Mouse (Mus musculus): ENCODE results near the gene Slc39a11.

Slc39a11 gene

DNA sequence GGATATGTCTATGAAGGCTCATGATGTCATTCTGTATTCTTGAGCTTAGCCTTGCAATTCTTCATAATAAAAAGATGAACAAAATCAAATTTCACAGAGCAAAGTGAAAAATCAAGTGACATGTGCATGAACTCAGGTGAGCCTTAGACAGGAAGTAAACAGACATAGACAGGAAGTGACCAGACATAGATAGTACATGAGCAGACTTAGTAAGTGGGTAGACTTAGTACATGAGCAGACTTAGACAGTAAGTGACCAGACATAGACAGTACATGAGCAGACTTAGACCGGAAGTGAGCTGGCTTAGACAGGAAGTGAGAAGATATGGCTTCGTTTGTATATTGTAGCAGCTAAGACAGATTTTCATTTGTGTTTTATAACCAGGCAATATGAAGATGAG lies 415.4 kb downstream of the Slc39a11 start:
- no peak for DNase-seq (ENCODE audit: low read depth)

DNA sequence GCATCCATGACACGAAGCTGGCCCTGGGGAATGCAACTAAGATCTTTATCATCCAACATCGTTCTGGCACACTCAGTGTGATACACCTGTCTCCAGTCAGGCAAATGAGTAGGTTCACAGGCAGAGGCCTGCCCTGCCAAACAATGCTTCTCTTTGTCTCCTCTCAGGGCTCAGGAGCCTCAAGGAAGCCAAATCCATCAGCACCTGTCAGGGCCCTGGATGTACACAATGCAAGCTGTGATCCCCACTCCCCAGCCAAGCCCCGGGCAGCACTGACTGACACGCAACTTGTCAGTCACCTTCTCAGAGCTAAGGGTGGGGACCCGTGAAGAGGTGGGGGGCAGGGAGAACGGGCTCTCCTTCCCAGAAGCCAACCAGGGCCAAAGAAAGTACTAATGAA lies 417.8 kb downstream of the Slc39a11 start:
- DNase-seq (ENCODE audit: low read depth): no peak

DNA sequence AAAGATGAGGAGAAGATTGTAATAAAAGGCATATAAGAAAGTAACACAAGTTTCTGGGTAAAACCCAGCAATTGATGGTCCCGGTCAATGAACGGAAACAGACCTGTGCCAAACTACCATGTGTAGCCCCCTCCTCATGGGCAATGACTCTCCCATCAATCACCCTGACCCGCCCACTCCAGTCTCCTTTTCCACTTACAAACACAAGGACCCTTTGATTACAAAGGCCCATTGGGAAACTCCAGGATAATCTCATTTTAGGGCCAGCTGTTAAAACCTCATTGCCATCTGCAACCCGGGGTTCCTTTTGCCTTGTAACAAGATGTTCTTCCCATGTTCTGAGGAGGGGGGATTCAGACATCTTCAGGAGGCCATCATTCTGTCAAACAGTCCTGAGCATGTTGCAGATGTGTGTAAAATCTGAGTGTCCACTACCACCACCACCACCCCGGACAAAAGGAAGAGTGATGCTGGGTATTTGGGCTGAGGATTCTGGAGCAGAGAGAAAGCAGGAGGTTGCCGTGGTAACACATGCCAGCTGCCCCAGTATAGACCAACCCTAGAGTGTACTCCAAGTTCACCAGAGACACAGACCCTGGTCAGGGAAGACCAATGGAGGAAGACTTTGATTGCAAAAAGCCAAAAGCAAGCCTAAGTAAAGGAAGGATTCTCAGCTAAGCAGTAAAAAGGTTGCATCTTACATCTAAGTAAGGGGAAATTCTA lies 419.3 kb downstream of the Slc39a11 start:
- DNase-seq (ENCODE audit: low read depth): no peak

DNA sequence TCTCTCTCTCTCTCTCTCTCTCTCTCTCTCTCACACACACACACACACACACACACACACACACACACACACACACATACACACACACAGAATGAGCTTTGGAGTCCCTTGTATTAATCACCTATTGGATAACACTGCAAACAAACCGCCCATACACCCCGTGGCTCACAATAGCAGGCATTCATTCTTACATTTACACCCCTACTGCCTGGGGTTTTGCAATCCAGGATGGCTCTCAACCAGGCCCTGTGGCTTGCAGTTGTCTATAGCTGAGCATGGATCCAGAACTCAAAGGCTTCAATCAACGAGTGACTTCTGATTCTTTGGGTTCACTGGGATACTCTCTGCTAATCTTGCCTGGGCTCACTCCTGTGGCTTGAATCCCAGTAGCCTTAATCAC lies 424.1 kb downstream of the Slc39a11 start:
- no peak for DNase-seq (ENCODE audit: low read depth)

DNA sequence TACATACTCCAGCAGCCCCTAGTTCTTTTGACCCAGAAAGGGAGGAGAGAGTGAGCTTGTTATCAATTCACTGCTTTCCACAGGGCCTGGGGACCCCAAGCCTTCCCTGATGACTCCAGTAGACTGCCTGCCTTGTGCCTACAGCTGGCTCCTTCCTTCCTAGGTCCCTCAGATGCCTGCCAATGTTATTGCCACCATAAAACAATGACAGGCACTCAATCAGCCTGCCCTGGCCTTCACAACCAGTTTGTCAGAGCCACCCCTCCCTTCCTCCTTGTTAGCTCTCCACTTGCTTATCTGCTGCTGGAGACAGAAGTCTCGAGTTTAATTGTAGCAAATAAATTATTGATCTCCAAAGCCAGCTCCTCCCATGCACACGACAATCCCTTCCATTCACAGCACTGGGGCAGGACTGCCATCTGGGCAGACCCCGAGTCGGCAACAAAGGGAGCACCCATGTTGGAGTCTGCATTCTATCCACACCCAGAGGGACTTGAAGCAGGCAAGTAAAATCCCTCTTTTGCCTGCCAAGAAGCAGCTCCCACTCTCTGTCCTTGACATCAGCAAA lies 426.0 kb downstream of the Slc39a11 start:
- no peak for DNase-seq (ENCODE audit: low read depth)

DNA sequence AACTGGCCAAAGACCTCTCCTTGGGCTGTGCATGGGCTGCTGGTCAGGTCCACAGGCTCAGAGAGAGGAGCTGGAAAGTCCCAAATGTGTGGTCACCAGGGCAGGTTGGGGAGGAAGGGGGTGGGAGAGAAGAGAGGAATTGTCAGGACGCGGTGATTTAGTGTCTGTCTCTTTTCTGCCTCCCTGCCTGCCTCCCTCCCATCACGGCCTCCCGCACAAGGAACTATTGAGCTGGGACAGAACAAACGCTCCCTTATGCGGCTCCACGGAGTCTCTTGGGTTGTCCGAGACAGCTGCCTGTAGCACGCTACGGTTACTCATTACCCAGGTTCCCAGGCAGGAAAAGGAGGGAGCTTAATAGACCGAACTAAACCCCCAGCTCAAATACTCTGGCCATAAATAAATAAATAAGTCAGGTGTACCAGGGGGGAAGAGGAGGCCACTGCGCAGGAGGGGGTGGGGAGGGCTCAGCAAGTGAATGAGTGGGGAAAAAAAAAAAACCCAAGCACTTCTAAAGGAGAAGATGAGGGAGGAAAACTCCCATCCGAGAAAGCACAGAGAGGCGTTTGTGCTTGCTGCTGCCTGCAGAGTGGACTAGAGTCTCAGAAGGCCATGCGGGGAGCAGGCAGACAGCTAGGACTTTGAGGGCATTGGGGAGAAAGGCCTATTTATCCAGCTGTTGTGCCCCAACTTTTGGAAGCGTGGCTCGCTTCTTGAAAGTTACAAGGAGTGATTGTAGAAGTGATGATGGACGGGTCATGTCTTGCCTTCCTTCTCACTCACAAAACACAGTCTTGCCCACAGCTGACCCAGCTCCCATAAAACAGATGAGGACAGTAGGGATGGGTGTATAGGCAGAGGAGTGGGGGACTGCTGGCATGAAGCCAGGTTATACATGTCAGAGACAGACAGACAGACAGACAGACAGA lies 428.3 kb downstream of the Slc39a11 start:
- no peak for DNase-seq (ENCODE audit: low read depth)

DNA sequence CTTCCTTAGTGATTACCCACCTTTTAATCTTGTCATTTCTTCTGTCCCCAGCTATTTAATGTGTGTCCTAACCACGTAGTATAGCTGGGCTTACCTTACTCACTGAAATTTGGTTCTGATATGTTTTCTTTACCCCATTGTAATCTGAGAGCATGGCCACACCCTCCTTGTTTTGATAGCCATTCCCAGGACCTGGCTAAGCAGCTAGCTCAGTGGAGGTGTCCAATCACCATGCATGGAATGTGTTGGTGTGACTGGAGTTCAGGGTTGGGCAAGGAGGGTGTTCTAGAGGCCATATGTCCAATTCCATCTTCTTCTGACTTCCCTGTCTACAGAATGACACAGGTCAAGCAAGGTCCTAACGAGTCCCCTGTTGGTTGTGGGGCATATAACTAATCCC lies 429.2 kb downstream of the Slc39a11 start:
- no peak for DNase-seq (ENCODE audit: low read depth)

DNA sequence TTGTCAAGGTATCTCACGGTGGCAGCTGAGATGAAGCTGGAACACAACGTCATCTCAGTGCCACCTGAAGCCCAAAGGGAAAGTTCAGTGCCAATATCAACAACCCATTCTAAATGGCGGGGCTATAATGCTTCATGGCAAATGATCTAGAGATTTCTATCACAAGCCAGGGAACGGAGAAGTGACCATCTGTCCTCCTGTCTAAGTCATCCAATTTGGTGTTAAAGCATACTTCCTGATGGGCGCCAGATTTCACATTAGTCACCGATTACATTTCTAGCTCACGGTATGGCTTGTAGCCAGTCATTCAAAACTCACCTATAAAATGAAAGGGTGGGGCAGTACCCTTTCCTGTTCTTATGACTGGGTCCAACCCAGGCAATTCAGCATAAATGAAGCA lies 435.1 kb downstream of the Slc39a11 start:
- DNase-seq (ENCODE audit: low read depth): no peak

DNA sequence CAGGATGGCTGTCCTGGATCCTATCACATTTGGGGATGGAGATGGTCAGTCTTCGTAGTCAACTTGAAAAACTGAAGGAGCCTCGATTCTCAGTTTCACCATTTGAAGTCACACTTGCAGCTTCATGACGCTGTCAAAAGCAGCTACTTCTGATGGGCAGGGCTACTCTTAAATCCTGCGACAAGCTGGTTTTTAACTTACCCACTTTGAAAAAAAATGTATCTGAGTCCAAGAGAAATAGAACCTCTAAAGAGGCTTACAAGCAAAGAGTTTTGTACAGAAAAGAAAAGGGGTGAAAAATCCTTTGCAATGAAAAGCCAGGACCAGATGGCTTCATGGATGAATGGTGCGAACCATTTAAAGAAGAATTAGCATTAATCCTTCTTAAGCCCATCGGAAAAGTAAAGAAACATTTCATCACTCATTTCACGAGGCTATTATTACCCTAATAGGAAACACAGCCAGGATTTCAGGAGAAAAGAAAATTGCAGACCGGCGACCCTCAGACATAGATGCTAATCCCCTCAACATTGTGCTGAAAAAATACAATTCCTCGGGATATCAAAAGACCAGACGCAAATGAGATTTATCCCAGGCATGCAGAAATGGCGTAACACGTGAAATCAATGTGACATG lies 437.4 kb downstream of the Slc39a11 start:
- DNase-seq (ENCODE audit: low read depth): no peak

DNA sequence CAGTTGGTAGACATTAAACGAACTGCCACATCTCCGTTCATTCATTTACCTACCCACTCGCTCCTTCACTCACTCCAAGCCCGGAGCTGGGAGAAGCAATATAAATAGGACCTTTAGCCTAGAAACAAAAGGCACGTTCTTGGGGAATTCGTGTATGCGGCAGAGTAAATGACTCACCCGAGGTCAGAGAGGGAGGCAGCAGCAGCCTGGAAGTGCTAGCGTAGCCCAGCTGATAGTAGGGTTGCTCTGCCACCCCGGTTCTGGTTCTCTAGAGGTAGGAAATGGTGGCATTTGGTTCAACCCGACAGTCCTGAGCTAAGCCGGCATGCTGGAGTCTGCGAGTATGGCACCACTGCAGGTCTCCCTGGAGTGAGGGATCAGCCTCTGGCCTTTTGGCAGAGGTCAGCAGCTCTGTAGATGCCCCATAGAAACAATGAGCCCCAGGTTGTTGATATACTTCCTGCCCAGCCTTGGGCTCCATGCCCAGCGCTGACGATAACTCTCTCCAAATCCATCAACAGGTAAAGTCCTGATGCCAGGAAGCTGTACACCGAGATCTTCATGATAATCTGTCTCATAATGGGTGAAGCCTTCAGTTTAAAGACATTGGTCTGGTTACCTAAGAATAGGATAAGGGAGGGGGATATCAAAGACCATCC lies 440.5 kb downstream of the Slc39a11 start:
- DNase-seq (ENCODE audit: low read depth): no peak

DNA sequence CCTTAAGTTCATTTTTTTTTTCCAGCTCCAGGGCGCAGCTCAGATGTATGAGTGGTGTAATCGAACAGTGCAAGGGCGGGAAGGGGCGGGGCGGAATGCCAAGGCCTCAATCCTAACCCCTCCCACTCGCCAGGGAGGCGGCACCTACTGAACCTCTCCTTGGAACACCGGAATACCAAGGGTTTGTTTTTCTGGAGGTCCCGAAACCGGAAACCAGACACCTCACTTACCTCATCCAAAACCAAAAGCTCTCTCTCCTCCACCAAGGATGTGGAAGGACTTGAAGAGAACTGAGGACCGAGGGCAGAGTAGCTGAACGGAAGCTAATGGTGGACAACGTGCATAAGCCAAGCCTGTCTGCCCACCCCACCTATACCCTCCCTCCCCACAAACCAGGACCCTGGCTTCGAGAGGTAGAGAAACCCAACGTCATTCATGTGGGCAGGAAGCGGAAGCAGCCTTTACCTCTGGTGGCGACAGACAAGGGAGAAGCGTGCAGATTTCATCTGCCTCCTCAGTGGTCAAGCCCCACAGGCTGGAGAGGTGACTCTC lies 441.3 kb downstream of the Slc39a11 start:
- DNase-seq (ENCODE audit: low read depth): no peak

DNA sequence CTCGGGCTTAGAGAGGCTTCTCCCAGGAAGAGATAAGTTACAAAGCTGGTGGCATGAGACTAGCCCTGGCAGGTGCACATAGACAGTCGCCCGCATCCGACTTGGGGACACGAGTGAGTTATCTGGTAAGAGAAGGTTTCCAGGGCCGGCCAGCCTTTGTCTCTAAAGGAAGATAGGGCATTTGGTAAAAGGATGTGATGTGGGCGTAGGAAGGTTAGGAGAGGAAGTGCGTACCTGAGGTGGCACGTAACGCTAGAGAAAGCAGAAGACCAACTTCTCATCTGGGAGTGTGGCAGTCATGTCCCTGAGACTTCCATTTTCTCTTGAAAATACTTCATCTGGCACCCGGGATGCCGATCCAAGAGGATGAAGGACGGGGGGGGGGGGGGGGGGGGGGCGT lies 441.9 kb downstream of the Slc39a11 start:
- DNase-seq (ENCODE audit: low read depth): no peak

DNA sequence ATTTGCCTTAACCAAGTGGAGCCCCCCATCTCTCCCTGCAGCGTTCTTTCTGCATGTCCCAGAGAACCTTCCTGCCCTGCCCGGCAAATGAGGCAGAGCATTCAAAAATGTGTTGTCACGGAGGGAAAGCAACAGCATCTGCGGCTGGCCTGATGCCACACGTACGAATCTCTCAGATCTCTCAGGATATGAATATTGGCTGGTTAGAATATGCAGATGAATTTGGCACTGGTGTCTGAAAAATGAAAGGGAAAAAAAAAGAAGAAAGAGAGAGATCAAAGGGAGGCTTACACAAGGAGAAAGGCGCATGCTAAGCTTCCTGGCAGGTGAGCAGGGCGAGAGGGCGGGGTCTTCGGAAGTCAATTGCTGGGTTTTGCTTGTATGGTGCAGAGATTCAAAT lies 443.8 kb downstream of the Slc39a11 start:
- no peak for DNase-seq (ENCODE audit: low read depth)

DNA sequence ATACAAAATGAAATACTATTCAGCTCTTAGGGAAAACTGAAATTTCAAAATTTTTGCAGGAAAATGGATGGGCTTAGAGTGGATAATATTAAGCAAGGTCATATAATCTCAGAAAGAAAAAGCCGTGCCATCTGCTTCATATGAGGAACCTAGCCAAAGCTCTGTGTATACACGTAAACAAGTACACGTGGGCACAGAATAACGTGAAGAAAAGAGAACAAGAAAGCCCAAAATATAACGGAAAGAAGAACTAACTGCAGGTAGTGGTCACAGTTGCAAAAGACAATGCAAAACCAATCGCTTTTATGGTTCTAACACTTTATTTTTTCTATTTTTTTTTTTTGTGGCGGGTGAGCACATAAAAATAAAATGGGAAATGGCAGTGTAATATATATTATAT lies 446.9 kb downstream of the Slc39a11 start:
- no peak for DNase-seq (ENCODE audit: low read depth)

DNA sequence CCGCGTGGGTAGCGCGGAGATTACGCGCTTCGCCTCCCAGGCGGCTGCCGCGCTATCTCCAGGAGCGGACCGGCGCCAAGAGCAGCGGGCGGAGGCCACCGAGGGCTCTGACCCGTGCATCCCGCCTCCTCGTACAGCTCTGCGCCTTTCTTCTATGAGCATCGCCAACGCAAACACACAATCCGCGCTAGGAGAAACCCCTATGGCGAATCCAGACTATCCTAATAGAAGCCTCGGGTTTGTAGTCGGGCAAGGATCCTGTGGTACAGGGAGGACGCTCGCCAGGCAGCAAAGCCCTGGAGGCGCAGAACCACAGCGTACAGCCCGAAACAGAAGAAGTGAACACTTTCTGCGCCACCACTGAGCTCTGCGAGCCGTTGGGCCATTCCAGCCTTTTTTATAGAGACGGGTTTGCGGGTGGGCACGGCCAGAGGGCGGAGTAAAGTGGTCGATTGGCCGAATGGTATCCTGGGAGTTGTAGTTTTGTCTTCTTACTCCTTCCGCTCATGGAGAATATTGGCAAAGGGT lies 448.3 kb downstream of the Slc39a11 start:
- no peak for DNase-seq (ENCODE audit: low read depth)

DNA sequence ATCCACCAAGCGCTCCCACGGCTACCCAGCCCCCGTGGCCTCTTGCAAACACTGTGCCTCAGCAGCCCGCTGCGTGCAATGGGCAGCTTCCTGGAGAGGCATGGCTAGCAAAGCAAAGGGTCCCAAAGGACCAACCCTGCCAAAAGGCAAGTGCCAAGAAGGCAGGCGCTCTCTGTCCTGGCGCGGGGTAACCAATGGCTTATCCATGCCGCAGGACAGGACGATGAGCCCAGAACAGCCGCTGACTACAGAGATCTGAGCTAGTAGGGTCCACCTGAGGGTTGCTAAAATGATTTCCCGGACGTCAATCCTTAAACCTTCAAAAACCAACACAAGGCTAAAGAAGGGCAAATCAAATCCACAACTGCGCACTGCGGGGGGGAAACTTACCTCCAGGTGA lies 449.0 kb downstream of the Slc39a11 start:
- DNase-seq (ENCODE audit: low read depth): no peak

DNA sequence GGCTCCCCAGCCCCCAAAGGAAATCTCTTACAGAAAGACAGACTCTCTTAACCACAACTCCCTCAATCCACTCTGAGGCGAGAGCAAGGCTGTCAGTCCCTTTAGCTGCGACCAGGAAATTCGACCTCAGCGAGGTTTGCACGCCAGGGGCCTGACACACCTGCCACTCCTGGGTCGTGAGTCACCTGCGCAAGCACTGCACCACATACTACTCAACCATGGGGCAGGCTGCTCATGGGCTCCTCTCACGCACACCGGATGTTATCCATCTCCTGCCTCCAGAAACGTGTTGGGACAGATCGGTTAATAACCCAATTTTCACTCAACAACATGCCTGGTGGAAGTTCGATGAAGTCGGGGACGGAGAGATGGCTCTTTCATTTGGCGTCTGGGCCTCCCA lies 451.3 kb downstream of the Slc39a11 start:
- no peak for DNase-seq (ENCODE audit: low read depth)

DNA sequence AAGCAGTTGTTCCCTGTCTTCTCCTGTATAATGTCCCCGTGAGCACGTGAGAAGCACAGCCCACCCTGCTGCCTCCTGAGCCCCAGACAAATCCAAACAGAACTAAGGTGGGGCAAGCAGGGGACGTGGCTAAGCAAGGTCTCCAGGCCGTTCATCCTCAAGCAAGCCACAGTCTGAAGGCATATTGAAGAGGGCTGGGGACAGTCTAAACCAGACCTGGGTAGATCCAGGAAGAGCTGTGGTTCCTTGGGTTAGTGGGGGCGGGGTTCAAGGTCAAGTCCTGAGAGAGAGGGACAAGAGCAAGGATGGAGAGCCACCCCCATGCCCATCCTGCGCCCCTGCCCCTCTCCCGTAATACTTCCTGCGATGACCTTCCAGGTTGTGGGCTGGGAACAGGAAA lies 452.3 kb downstream of the Slc39a11 start:
- no peak for DNase-seq (ENCODE audit: low read depth)

DNA sequence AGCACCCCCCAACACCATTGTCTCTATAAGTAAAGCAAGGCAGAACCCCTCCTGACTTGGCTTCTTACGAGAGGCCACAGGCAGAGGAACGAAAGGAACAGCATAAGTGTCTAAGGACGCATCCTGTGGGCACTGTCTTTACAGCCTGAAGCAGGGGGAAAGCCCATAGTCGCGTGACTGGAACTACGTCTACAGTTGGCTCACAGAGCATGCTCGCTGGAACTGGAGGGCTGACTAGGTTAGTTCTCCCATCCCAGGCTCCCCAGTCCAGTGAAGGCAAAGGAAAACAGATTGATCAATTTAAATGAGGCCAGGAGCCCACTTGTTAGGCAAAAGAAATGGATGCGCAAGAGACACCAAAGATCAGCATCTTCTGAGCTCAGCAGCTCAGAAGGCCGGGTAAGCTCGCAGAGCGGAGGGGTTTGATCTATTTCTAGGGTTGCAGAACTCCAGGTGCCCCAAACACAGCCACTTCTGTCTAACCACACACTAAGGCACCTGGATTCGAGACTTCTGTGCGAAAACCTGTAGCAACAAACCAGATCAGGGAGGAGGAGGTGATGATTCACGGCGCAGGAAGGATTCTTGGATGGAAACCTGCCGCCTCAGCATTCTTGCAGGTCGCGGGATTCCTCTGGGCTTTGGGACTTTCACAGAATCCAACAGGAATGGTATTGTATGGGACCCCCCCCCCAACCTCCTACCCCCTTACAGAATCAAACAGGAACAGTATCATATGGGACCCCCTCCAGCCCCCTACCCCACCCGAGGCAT lies 453.5 kb downstream of the Slc39a11 start:
- DNase-seq (ENCODE audit: low read depth): no peak
